Mouse (Mus musculus) hindbrain, embryonic 12.5 days (tissue): ENCODE measurements at regions not wholly inside any gene's neighbourhood (a gene's known extent, or its start where the extent isn't known, plus 50 kb on each side); places are given as distances from the start of the nearest gene placed in this dataset.

Experiments used
- ATAC-seq: fragments of 200-750 bp; cut with Nextera tagmentation; 2 replicates; pipeline ENCODE4 v1.8.0; 2017; ENCODE audit warnings: moderate TSS enrichment; ENCODE audit not compliant: low FRiP score
- H3K27ac ChIP-seq: fragments of 300-500 bp; sonication (generic); 2 replicates; pipeline ENCODE4 v1.5.1; 2016; ENCODE audit warnings: mild to moderate bottlenecking
- H3K27me3 ChIP-seq: fragments of 300-500 bp; sonication (generic); 2 replicates; pipeline ENCODE4 v1.6.1; 2016; ENCODE audit warnings: mild to moderate bottlenecking
- H3K36me3 ChIP-seq: fragments of 300-500 bp; sonication (generic); 2 replicates; pipeline ENCODE4 v1.6.1; 2016; ENCODE audit warnings: mild to moderate bottlenecking
- H3K4me1 ChIP-seq: fragments of 300-500 bp; sonication (generic); 2 replicates; pipeline ENCODE4 v1.6.1; 2016
- H3K4me2 ChIP-seq: fragments of 300-500 bp; sonication (generic); replicated peaks from 2 replicates; pipeline ENCODE4 v1.6.1; 2016; ENCODE audit warnings: mild to moderate bottlenecking
- H3K4me3 ChIP-seq: fragments of 300-500 bp; sonication (generic); 2 replicates; pipeline ENCODE4 v1.5.1; 2016; ENCODE audit warnings: mild to moderate bottlenecking
- H3K9ac ChIP-seq: fragments of 300-500 bp; sonication (generic); 2 replicates; pipeline ENCODE4 v1.6.1; 2016; ENCODE audit warnings: mild to moderate bottlenecking, moderate library complexity
- H3K9me3 ChIP-seq: fragments of 300-500 bp; sonication (generic); replicated peaks from 2 replicates; pipeline ENCODE4 v1.6.1; 2016; ENCODE audit warnings: mild to moderate bottlenecking
- WGBS: fragments of 180-500 bp; shearing (Covaris S2); methylation state at CpG from one replicate; pipeline ENCODE4 v1.1.7; 2016; 5-methylcytosine and 5-hydroxymethylcytosine counted together

GRCm38 (mm10) chr4:124332974-124333373 is 277.6 kb downstream of the 3100002H09Rik start:
- Histone ChIP-seq H3K27ac (no peak overlapping the region), H3K9ac (no peak overlapping the region), H3K4me3 (no peak overlapping the region), H3K36me3 (no peaks in the 10 kb centered on the region), H3K4me1 (no peaks in the 10 kb centered on the region), H3K9me3 (no peaks in the 10 kb centered on the region), H3K4me2 (no peak overlapping the region), H3K27me3 (no peaks in the 10 kb centered on the region)
- WGBS = 83% methylated on average over 2 of the region's 2 CpGs
- no peak for ATAC-seq

- no peak overlapping the region for H3K4me3 ChIP-seq
- no peaks in the 10 kb centered on the region for H3K9me3 ChIP-seq
- H3K27me3 ChIP-seq = no peaks in the 10 kb centered on the region
- H3K36me3 ChIP-seq = no peaks in the 10 kb centered on the region
- ATAC-seq = no peak
- H3K27ac ChIP-seq = no peak overlapping the region
- 91% methylated on average over 12 of the region's 12 CpGs for WGBS
- H3K4me2 ChIP-seq = no peak overlapping the region
- no peak overlapping the region for H3K9ac ChIP-seq
- H3K4me1 ChIP-seq = no peaks in the 10 kb centered on the region
These were observed 278.2 kb downstream of the 3100002H09Rik start for GRCm38 (mm10) chr4:124332416-124332815.

GRCm38 (mm10) chr4:124329107-124329771 is 281.4 kb downstream of the 3100002H09Rik start:
- Histone ChIP-seq H3K27ac (no peak overlapping the region), H3K9me3 (no peaks in the 10 kb centered on the region), H3K4me3 (no peak overlapping the region), H3K27me3 (no peaks in the 10 kb centered on the region), H3K4me2 (no peak overlapping the region), H3K4me1 (no peaks in the 10 kb centered on the region), H3K36me3 (no peaks in the 10 kb centered on the region), H3K9ac (no peak overlapping the region)
- ATAC-seq = no peak; the same call in 1 of the 2 replicates
- 45% methylated on average over 15 of the region's 15 CpGs for WGBS

- Histone ChIP-seq H3K27me3 (0 out of 2 replicates have a peak, but pooled peaks cover 2% of the 10 kb centered on the region), H3K27ac (no peak overlapping the region), H3K4me3 (no peak overlapping the region), H3K9me3 (no peaks in the 10 kb centered on the region), H3K4me1 (no peaks in the 10 kb centered on the region), H3K36me3 (no peaks in the 10 kb centered on the region), H3K9ac (no peak overlapping the region), H3K4me2 (no peak overlapping the region)
- no peak for ATAC-seq
- 90% methylated on average over 9 of the region's 9 CpGs for WGBS
These were observed 284.3 kb downstream of the 3100002H09Rik start for GRCm38 (mm10) chr4:124326301-124326700.

- 60% methylated on average over 3 of the region's 3 CpGs for WGBS
These were observed 287.0 kb downstream of the 3100002H09Rik start for GRCm38 (mm10) chr4:124323589-124323988.

GRCm38 (mm10) chr4:124321221-124321620 is 289.4 kb downstream of the 3100002H09Rik start:
- Histone ChIP-seq H3K27ac (no peak overlapping the region), H3K9ac (no peak overlapping the region), H3K4me2 (no peak overlapping the region), H3K27me3 (peaks cover 10% of the 10 kb centered on the region; the same call in 1 of the 2 replicates), H3K9me3 (no peaks in the 10 kb centered on the region), H3K4me1 (no peaks in the 10 kb centered on the region), H3K4me3 (no peak overlapping the region), H3K36me3 (no peaks in the 10 kb centered on the region)
- 68% methylated on average over 7 of the region's 7 CpGs for WGBS
- no peak for ATAC-seq

More at GRCm38 (mm10) chr4:124323589-124323988, 287.0 kb downstream of the 3100002H09Rik start:
- Histone ChIP-seq H3K4me3 (no peak overlapping the region), H3K4me2 (no peak overlapping the region), H3K36me3 (no peaks in the 10 kb centered on the region), H3K27me3 (0 out of 2 replicates have a peak, but pooled peaks cover 4% of the 10 kb centered on the region), H3K9me3 (no peaks in the 10 kb centered on the region), H3K9ac (no peak overlapping the region), H3K4me1 (no peaks in the 10 kb centered on the region), H3K27ac (no peak overlapping the region)
- no peak for ATAC-seq

- no peak overlapping the region for H3K4me3 ChIP-seq
- no peaks in the 10 kb centered on the region for H3K36me3 ChIP-seq
- no peak overlapping the region for H3K27ac ChIP-seq
- no peak overlapping the region for H3K9ac ChIP-seq
- no peak for ATAC-seq
- no peaks in the 10 kb centered on the region for H3K4me1 ChIP-seq
- no peak overlapping the region for H3K4me2 ChIP-seq
- 29% methylated on average over 4 of the region's 4 CpGs for WGBS
- peaks cover 8% of the 10 kb centered on the region; the same call in 1 of the 2 replicates for H3K27me3 ChIP-seq
- 0 out of 2 replicates have a peak, but pooled peaks cover 3% of the 10 kb centered on the region for H3K9me3 ChIP-seq
These were observed 293.6 kb downstream of the 3100002H09Rik start for GRCm38 (mm10) chr4:124317042-124317441.

- H3K9me3 ChIP-seq = 0 out of 2 replicates have a peak, but pooled peaks cover 3% of the 10 kb centered on the region
- no peaks in the 10 kb centered on the region for H3K36me3 ChIP-seq
- H3K4me3 ChIP-seq = no peak overlapping the region
- H3K27ac ChIP-seq = no peak overlapping the region; the same call in 1 of the 2 replicates
- H3K27me3 ChIP-seq = no peaks in the 10 kb centered on the region
- H3K4me1 ChIP-seq = peaks cover 21% of the 10 kb centered on the region
- no peak overlapping the region for H3K9ac ChIP-seq
- 86% methylated on average over 5 of the region's 5 CpGs for WGBS
- no peak for ATAC-seq
- H3K4me2 ChIP-seq = no peak overlapping the region
These were observed 298.9 kb downstream of the 3100002H09Rik start for GRCm38 (mm10) chr4:124311657-124312056.

GRCm38 (mm10) chr4:124310594-124310993 is 300.0 kb downstream of the 3100002H09Rik start:
- no peak overlapping the region for H3K9ac ChIP-seq
- H3K36me3 ChIP-seq = no peaks in the 10 kb centered on the region
- 13% methylated on average over 10 of the region's 10 CpGs for WGBS
- no peak overlapping the region for H3K4me3 ChIP-seq
- H3K4me2 ChIP-seq = 0 out of 2 replicates have a peak overlapping the region, but pooled peaks have one; percentile 8
- peak; percentile 90 for ATAC-seq
- 0 out of 2 replicates have a peak, but pooled peaks cover 3% of the 10 kb centered on the region for H3K9me3 ChIP-seq
- peaks cover 29% of the 10 kb centered on the region for H3K4me1 ChIP-seq
- H3K27ac ChIP-seq = peak overlapping the region; percentile 77
- H3K27me3 ChIP-seq = no peaks in the 10 kb centered on the region

- peaks cover 5% of the 10 kb centered on the region; the same call in 1 of the 2 replicates for H3K27me3 ChIP-seq
- H3K36me3 ChIP-seq = no peaks in the 10 kb centered on the region
- no peak overlapping the region for H3K4me2 ChIP-seq
- peak overlapping the region; percentile 9; the same call in 1 of the 2 replicates for H3K27ac ChIP-seq
- H3K4me3 ChIP-seq = no peak overlapping the region
- peaks cover 26% of the 10 kb centered on the region for H3K4me1 ChIP-seq
- WGBS = 50% methylated on average over 10 of the region's 10 CpGs
- no peak for ATAC-seq
- H3K9ac ChIP-seq = no peak overlapping the region
- H3K9me3 ChIP-seq = no peaks in the 10 kb centered on the region
These were observed 304.6 kb downstream of the 3100002H09Rik start for GRCm38 (mm10) chr4:124305871-124306555.

GRCm38 (mm10) chr4:124302950-124303349 is 307.7 kb downstream of the 3100002H09Rik start:
- Histone ChIP-seq H3K9ac (no peak overlapping the region), H3K9me3 (no peaks in the 10 kb centered on the region), H3K4me1 (peaks cover 28% of the 10 kb centered on the region), H3K27me3 (peaks cover 5% of the 10 kb centered on the region; the same call in 1 of the 2 replicates), H3K36me3 (no peaks in the 10 kb centered on the region), H3K4me2 (no peak overlapping the region), H3K4me3 (no peak overlapping the region), H3K27ac (no peak overlapping the region)
- ATAC-seq = no peak
- 60% methylated on average over 7 of the region's 7 CpGs for WGBS

- Histone ChIP-seq H3K36me3 (no peaks in the 10 kb centered on the region), H3K9ac (no peak overlapping the region), H3K4me3 (no peak overlapping the region), H3K27me3 (no peaks in the 10 kb centered on the region), H3K27ac (peak overlapping the region; percentile 64), H3K4me2 (no peak overlapping the region), H3K9me3 (no peaks in the 10 kb centered on the region), H3K4me1 (peaks cover 22% of the 10 kb centered on the region)
- ATAC-seq = peak; percentile 81
- 20% methylated on average over 10 of the region's 10 CpGs for WGBS
These were observed 311.8 kb downstream of the 3100002H09Rik start for GRCm38 (mm10) chr4:124298667-124299437.
